Mouse (Mus musculus) C2C12 (cell line): Measurements from ENCODE around the gene Slc5a11.

ENCODE experiments used
- CTCF ChIP-seq: IDR thresholded peaks from one replicate; pipeline ENCODE4 v1.5.1; 2011; ENCODE audit not compliant: control insufficient read depth, insufficient read depth, insufficient read length
- MAX ChIP-seq: IDR thresholded peaks from one replicate; pipeline ENCODE4 v1.6.1; 2011; ENCODE audit warnings: mild to moderate bottlenecking, control low read depth
- MYOD1 ChIP-seq: IDR thresholded peaks from one replicate; pipeline ENCODE4 v1.6.1; 2011; ENCODE audit warnings: low read depth; ENCODE audit not compliant: control insufficient read depth, insufficient read length
- USF1 ChIP-seq: IDR thresholded peaks from one replicate; pipeline ENCODE4 v1.6.1; 2011; ENCODE audit warnings: low read depth, mild to moderate bottlenecking, control low read depth, moderate library complexity

DNA sequence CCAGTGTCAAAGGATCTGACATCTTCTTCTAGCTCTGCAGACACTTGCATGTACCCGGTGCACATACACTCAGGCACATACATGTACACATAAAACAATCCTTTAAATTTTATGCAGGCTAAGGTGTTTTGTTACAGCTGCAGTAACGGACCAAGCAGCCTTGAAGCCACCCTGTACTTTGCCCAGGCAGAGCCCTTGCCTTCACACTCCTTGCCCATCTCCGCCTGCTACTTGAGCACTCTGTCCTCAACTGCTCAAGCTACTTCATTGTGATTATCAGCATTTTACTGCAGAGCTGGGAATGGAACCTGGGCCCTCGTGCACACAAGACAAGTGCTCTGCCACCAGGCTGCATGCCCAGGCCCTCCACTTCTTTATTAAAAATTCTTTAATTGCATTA lies 10.6 kb downstream of the Slc5a11 start:
- TF ChIP-seq USF1 (no peak), CTCF (no peak), MAX (no peak), MYOD1 (no peak)
